Mouse (Mus musculus): ENCODE results near the gene Fam3b.
A peak's percentile ranks its signal among the peaks of the same experiment; 100 is the strongest.

Gene Fam3b

GRCm38 (mm10) chr16:97514099-97514940 is at the start of gene Fam3b:
Gene Fam3b, minus strand, starts transcription at chr16:97514816.
- no peak for DNase-seq (ENCODE audit: low read depth, low spot score)

DNA sequence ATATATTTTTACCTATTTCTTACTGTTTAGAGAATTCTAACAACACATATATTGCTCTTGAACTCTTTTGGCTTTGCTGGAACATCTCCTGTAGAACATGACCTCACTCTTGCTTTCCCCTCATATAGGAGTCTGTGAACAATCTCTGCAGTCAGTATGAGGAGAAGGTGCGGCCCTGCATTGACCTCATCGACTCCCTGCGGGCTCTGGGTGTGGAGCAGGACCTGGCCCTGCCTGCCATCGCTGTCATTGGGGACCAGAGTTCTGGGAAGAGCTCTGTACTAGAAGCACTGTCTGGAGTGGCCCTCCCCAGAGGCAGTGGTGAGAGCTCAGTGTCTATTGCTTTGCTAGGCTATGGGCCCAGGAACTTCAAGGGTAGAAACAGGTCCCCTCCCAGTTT is 29.7 kb upstream of the Fam3b start:
- DNase-seq (ENCODE audit: low read depth, low spot score): no peak

DNA sequence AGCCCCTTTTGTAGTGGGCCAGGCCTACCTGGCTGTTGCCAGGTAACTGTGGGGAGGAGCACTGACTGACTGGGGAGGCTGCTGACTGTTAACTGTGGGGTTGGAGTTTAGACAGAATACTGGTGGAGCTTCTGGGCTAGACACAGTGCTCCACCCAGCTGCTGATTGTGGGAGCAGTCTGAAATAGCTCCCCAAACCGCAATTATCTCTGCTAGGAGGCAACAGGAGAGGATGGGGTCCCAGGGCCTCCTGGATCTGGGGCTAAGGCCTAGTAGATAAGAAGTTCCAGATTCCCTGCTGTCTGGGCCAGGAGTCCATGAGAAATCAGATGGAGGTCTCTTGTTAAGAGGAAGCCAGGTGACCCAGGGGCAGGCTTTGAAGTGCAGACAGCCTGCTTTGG is 22.2 kb upstream of the Fam3b start:
- DNase-seq (ENCODE audit: low read depth, low spot score): no peak

DNA sequence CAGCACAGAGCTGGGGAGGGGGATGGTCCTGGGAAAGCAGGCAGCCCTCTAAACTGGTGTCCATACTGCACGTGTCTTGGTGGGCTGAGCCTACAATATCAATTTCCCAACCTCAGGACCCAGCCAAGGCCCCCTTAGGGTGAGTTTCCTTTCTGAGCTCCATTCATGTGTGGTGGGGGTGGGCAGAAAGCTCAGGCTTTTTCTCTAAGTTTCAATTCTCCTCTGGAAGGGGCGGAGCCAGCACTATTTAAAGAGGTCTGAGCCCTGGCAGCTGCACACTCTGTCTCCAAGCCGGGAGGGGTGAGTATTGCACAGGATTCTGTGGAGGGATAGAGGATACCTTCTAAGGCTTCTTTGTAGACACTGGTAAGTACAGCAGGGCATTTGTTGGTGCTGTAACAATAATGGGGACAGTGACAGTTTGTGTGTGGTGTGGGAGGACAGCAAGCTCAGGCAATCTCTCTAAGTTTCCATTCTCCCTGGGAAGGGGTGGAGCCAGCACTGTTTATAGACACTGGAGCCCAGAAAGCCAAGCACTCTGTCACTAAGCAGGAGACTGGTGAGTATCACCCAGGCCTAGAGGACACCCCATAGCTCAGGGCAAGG is 21.3 kb upstream of the Fam3b start:
- no peak for DNase-seq (ENCODE audit: low read depth, low spot score)

- peak; percentile 20 for DNase-seq (ENCODE audit: low read depth, low spot score)
Observed at GRCm38 (mm10) chr16:97534876-97535461, 20.4 kb upstream of the Fam3b start.

GRCm38 (mm10) chr16:97534448-97534847 is 19.8 kb upstream of the Fam3b start:
- DNase-seq (ENCODE audit: low read depth, low spot score): no peak

- DNase-seq (ENCODE audit: low read depth, low spot score): no peak
Observed at GRCm38 (mm10) chr16:97533751-97534150, 19.1 kb upstream of the Fam3b start.

GRCm38 (mm10) chr16:97533126-97533525 is 18.5 kb upstream of the Fam3b start:
- DNase-seq (ENCODE audit: low read depth, low spot score): no peak

- no peak for DNase-seq (ENCODE audit: low read depth, low spot score)
Observed at GRCm38 (mm10) chr16:97529241-97529640, 14.6 kb upstream of the Fam3b start.

DNA sequence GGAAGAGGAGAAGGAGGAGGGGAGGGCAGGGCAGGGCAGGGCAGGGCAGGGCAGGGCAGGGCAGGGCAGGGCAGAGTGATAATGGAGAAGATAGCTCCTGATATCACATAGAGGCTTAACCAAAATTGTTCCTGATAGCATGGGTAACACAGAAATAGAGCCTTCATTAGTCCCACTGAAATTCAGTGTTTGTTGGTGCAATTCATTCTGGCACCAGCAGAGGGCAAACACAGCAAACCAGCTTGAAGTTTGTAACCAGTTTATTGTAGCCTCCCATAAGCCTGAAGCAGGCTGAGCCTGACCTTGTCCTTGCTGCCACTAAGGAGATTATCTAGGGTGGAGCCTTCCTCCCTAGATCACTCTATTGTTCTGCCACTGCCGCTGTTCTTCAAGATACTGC is 8.4 kb upstream of the Fam3b start:
- peak; percentile 32 for DNase-seq (ENCODE audit: low read depth, low spot score)

DNA sequence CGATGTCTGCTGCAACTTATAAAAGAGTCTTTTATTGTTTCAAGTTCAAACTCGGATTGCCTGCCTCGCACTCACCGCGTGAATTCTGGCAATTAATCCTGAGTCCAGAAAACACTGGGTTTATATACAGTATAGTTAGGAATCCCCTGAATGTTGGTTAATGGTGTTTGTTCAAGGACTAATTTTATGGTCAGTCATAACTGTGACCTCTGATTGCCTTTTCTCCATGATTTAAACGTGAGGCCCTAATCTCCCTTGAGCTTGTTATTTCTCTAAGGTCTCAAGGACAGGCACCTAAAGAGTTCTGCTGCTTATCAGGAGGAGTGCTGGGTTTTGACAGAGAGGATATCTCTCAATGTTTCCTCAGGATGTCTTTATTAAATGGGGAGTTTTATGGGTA is 7.4 kb upstream of the Fam3b start:
- no peak for DNase-seq (ENCODE audit: low read depth, low spot score)

DNA sequence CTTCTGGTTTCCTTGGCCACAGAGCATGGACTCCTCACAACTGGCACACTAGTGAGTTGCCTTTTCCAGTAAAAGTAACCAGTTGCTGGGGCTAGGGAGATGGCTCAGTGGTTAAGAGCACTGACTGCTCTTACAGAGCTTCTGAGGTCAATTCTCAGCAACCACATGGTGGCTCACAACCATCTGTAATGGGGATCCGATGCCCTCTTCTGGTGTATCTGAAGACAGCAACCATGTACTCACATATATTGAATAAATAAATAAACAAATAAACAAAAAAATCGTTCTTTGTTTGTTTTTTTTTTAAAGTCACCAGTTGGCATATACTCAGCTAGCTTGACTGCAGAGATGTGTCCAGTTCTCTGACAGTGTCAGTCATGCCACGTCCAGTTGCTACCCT is 1.7 kb upstream of the Fam3b start:
- no peak for DNase-seq (ENCODE audit: low read depth, low spot score)

- DNase-seq (ENCODE audit: low read depth, low spot score): no peak
Observed at GRCm38 (mm10) chr16:97512347-97512751, 2.3 kb downstream of the Fam3b start.

- DNase-seq (ENCODE audit: low read depth, low spot score): no peak
Observed at GRCm38 (mm10) chr16:97511495-97511894, 3.1 kb downstream of the Fam3b start.

- DNase-seq (ENCODE audit: low read depth, low spot score): no peak
Observed at GRCm38 (mm10) chr16:97510849-97511248, 3.8 kb downstream of the Fam3b start.

DNA sequence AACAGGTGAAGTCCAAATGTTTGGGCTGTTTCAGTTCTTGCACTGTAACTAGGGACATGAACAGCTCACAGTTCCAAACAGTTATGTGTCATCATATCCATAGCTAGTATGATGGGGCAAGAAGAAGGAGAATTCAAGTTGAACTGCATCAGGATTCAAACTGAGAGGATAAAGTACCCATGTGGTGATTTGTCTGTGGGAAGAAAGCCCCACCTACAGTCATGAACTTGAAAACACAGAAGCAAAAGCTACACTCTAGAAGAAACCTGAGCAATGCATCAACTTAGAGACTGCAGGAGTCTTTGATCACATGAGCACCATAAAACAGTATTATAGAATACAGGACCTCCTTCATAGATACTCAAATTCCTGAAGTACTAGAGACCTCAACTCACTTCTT is 6.8 kb downstream of the Fam3b start:
- DNase-seq (ENCODE audit: low read depth, low spot score): no peak

DNA sequence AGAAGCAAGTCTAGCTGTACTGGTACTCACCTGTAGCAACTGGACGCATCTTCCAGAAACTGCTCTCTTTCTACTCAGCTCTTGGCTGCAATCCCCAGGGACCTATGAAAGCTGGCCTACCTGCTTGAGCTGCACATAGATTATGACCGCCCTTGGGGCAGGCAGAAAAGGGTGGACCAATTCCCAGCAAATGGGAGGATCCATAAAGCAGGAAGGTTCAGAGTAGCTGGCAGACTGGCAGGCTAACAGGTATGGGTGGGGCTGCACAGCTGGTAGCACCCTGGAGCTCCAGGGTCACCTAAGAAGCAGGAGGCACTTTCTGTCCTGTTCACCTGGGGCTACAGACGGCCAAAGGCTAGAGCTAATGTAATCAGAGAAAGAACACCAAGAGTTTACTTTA is 9.8 kb downstream of the Fam3b start:
- no peak for DNase-seq (ENCODE audit: low read depth, low spot score)

DNA sequence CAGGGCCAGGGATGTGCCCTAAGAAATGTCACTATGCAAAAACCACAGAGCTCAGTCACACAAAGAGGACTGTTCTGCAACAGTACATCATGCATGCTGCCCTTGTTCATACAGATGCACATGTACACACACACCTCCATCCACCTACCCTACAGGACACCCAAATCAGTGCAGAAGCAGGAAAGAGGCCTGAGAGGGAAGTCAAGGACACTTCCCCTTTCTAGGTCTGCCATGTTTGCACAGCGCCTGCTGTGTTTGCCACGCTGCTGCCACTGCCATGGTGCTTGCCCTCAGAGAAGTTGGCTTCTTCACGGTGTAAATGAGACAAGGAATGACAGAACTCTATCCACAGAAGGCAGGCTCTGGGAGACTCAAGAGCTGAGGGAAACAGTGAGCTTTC is 10.8 kb downstream of the Fam3b start:
- DNase-seq (ENCODE audit: low read depth, low spot score): no peak

DNA sequence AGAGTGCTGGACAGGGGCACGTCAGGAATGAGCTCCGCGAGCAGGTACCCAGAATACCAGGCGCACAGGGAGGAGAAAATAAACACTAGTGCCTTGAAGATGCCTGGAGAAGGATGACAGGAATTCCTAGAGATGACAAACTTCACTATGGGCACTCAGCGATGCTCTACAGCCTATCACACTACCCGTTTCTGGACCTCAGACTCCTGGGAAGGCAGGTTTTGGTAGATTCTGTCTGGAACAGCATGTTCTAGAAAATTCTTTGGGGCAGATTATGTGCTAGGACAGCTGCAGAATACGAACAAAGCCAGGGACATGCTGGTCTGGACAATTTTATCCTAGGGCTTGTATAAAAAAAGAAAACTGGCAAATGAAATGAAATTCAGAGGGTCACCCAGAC is 13.7 kb downstream of the Fam3b start:
- DNase-seq (ENCODE audit: low read depth, low spot score): no peak

- no peak for DNase-seq (ENCODE audit: low read depth, low spot score)
Observed at GRCm38 (mm10) chr16:97499450-97499849, 15.2 kb downstream of the Fam3b start.

DNA sequence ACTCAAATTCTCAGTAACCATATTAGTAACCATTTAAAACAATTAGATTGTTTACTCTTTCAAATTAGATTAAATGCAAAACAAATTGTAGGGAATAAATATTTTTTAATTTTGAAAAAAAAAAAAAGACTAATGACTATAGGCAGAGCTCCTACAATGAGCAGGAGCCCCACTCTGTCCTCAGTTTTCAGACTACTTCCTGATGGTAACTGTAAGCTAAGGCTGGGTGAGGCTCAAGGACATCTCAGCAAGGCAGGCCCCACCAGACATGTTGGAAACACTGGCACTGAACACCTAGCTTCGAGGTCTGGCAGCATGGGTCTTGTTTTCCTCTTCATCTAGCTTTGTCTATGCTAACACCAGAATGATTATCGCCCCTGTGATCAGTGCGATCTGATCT is 16.5 kb downstream of the Fam3b start:
- no peak for DNase-seq (ENCODE audit: low read depth, low spot score)

DNA sequence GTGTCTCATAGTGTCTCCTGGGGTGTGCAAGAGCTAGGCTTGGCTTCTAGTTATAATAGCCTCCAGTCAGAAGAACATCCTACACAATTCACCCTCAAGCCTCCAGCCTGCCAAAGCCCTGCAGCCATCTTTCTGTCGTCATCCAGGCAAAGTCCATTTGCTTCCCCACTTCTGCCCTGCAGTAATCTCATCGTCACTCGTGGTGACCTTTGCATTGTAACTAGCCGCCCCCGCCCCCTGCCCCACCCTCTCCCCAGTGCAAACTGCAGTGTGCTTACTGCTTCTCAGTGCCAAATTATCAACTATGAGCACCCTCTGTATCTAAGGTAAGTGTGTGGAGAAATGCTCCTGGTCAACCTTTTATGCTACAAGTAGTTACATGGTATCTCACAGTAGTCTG is 16.9 kb downstream of the Fam3b start:
- no peak for DNase-seq (ENCODE audit: low read depth, low spot score)

DNA sequence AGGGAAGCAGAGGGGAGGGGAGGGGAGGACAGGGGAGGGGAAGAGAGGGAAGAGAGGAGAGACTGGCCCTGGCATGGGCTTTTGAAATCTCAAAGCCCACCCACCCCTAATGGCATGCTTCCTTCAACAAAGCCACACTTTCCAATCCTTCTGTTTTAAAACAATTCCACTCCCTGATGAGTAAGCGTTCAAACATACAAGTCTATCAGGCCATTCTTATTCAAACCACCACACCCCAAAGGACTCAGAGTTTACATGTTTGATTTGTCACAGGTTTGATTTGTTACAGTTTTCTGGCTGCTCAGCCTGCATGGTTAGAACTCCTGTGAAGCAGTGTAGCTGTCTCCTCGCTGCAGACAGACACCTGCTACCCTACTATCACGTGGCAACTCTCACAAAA is 18.6 kb downstream of the Fam3b start:
- no peak for DNase-seq (ENCODE audit: low read depth, low spot score)

All from retina, adult 2 months (tissue).